Mouse (Mus musculus) cerebellum, adult 9-11 months (tissue): Measurements from ENCODE around the gene Rpl7l1.
"Not testable (repeated sequence)": the region's sequence is repeated elsewhere in the genome, so short reads cannot be mapped to it uniquely, and the experiment has no call there.

ENCODE experiments used
- DNase-seq: peaks from one replicate; pipeline ENCODE4 v3.0.0; 2022

The Rpl7l1 gene

GRCm38 (mm10) chr17:46774131-46774472 lies 8.4 kb downstream of the Rpl7l1 start:
- no peak for DNase-seq

- no peak for DNase-seq
These were observed 9.0 kb downstream of the Rpl7l1 start for GRCm38 (mm10) chr17:46773278-46774130.

- peak; percentile 87 for DNase-seq
These were observed 9.8 kb downstream of the Rpl7l1 start, which contains the start of gene 2310039H08Rik for GRCm38 (mm10) chr17:46772404-46773277. Gene 2310039H08Rik, plus strand, starts transcription at chr17:46772635.

- DNase-seq = no peak
These were observed 10.5 kb downstream of the Rpl7l1 start for GRCm38 (mm10) chr17:46772038-46772403.

- DNase-seq = no peak
These were observed 10.9 kb downstream of the Rpl7l1 start for GRCm38 (mm10) chr17:46771616-46772015.

- DNase-seq = no peak
These were observed 11.4 kb downstream of the Rpl7l1 start for GRCm38 (mm10) chr17:46771025-46771424.

GRCm38 (mm10) chr17:46770546-46770945 lies 11.9 kb downstream of the Rpl7l1 start:
- no peak for DNase-seq

GRCm38 (mm10) chr17:46767868-46768267 lies 14.6 kb downstream of the Rpl7l1 start:
- DNase-seq = no peak

GRCm38 (mm10) chr17:46764916-46765315 lies 17.6 kb downstream of the Rpl7l1 start:
- DNase-seq = not testable (repeated sequence)

- DNase-seq = no peak
These were observed 18.9 kb downstream of the Rpl7l1 start, which contains the start of gene Ptcra for GRCm38 (mm10) chr17:46763544-46763943. Gene Ptcra, minus strand, starts transcription at chr17:46763712.

GRCm38 (mm10) chr17:46758753-46759152 lies 23.7 kb downstream of the Rpl7l1 start:
- no peak for DNase-seq

- DNase-seq = peak; percentile 99
These were observed 30.5 kb downstream of the Rpl7l1 start, which contains the start of gene Cnpy3 for GRCm38 (mm10) chr17:46751794-46752556. Gene Cnpy3, minus strand, starts transcription at chr17:46752214.

GRCm38 (mm10) chr17:46751056-46751793 lies 31.2 kb downstream of the Rpl7l1 start:
- DNase-seq = no peak

GRCm38 (mm10) chr17:46750580-46750979 lies 31.9 kb downstream of the Rpl7l1 start:
- no peak for DNase-seq

- no peak for DNase-seq
These were observed 33.2 kb downstream of the Rpl7l1 start for GRCm38 (mm10) chr17:46749282-46749681.

- no peak for DNase-seq
These were observed 34.7 kb downstream of the Rpl7l1 start for GRCm38 (mm10) chr17:46747806-46748205.

GRCm38 (mm10) chr17:46747234-46747633 lies 35.2 kb downstream of the Rpl7l1 start:
- DNase-seq = no peak

- DNase-seq = no peak
These were observed 37.0 kb downstream of the Rpl7l1 start for GRCm38 (mm10) chr17:46745506-46745905.

GRCm38 (mm10) chr17:46742986-46743385 lies 39.5 kb downstream of the Rpl7l1 start:
- DNase-seq = no peak

- DNase-seq = no peak
These were observed 41.2 kb downstream of the Rpl7l1 start for GRCm38 (mm10) chr17:46741305-46741704.

GRCm38 (mm10) chr17:46736160-46736559 lies 46.3 kb downstream of the Rpl7l1 start:
- no peak for DNase-seq

- DNase-seq = no peak
These were observed 47.2 kb downstream of the Rpl7l1 start for GRCm38 (mm10) chr17:46735287-46735686.
